Mouse (Mus musculus) ovary, postnatal 14 days (tissue): ENCODE data around the gene Sdhc.
"Not testable (repeated sequence)": the region's sequence is repeated elsewhere in the genome, so short reads cannot be mapped to it uniquely, and the experiment has no call there.

ENCODE experiments used
- DNase-seq: peaks from one replicate; pipeline ENCODE4 v3.0.0; 2022; ENCODE audit warnings: low spot score

Sdhc gene

GRCm38 (mm10) chr1:171168906-171169305 lies 18.5 kb upstream of the Sdhc start:
- no peak for DNase-seq

GRCm38 (mm10) chr1:171165629-171166345 lies 15.4 kb upstream of the Sdhc start:
- DNase-seq: no peak

- DNase-seq: no peak
Measured at GRCm38 (mm10) chr1:171164258-171164657, 13.9 kb upstream of the Sdhc start.

GRCm38 (mm10) chr1:171162526-171162925 lies 12.1 kb upstream of the Sdhc start:
- no peak for DNase-seq

- no peak for DNase-seq
Measured at GRCm38 (mm10) chr1:171159485-171159975, 9.1 kb upstream of the Sdhc start.

GRCm38 (mm10) chr1:171157965-171158364 lies 7.6 kb upstream of the Sdhc start:
- DNase-seq: no peak

- no peak for DNase-seq
Measured at GRCm38 (mm10) chr1:171156644-171157043, 6.2 kb upstream of the Sdhc start.

DNA sequence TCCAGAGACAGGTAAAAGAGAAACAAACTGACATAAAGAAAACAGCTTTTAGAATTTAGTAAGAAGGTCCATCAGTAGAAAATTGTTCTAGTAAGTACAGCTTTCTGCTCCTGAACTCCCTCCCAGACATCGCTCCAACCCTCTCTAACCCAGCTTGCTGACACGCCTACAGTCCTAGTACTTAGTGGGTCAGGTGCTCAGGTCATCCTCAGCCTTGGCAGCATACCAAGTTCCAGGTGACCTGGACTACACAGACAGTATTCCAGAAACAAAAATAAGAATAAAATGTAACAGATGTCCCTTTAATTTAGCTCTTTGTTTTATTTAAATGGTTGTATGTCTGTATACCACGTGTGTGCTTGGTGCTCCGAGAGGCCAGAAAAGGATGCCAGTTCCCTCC lies 1.6 kb upstream of the Sdhc start:
- no peak for DNase-seq

GRCm38 (mm10) chr1:171150838-171151391 lies 512 bp upstream of the Sdhc start:
- DNase-seq: no peak

DNA sequence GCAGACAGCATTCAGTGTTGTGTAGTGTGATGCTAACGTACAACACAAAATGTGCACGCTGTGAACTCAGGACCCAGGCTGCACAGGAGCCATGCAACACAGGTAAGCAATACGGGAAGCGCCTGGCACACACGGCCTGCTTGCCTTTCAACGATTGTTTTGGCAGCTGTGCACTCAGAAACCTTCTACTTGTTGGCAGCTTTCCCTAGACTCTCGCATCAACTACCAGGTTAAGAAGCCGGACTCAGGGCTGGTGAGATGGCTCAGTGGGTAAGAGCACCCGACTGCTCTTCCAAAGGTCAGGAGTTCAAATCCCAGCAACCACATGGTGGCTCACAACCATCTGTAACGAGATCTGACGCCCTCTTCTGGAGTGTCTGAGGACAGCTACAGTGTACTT lies 7.4 kb downstream of the Sdhc start:
- not testable (repeated sequence) for DNase-seq

DNA sequence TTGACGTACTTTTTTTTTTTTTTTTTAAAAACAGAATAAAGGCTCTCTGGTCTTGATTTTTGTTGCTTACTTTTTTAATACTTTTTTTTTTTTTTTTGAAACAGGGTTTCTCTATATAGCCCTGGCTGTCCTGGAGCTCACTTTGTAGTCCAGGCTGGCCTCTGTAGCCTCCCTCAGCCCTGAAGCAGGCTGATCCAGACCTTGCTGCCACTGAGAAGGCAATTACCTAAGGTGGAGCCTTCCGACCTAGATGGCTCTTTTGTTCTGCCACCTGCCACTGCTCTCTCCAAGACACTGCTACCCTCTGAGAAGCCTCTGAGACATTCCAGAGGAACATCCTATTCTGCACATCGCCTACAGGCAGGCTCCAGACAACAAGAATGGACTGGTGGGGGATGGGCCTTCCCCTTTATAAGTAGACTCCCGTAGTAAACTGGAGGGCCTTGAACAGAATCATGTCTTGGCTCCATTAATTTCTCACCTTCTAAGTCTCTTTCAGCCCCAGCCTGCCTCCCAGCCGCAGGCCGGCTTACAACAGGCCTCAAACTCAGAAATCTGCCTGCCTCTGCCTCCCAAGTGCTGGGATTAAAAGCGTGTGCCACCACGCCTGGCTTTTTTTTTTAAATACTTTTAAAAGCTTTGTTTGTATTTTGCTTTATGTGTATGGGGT lies 12.8 kb downstream of the Sdhc start:
- not testable (repeated sequence) for DNase-seq

DNA sequence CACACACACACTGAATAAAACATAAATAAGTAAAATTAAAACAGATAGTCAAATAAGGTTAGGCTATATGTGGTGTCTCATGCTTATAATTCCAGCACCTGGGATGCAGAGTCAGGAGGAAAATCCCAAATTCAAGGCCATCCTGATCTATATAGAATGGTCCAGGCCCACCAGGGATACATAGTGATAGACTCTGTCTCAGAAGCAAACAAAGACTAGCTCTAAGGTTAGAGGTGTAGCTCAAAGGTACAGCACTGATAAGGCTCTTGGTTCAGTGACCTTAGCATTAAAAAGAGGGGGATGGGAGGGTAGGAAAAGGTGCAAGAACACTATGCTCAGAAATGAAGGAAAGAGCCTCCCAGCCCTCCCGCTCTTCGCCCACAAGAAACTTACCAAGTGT lies 14.8 kb downstream of the Sdhc start:
- no peak for DNase-seq

DNA sequence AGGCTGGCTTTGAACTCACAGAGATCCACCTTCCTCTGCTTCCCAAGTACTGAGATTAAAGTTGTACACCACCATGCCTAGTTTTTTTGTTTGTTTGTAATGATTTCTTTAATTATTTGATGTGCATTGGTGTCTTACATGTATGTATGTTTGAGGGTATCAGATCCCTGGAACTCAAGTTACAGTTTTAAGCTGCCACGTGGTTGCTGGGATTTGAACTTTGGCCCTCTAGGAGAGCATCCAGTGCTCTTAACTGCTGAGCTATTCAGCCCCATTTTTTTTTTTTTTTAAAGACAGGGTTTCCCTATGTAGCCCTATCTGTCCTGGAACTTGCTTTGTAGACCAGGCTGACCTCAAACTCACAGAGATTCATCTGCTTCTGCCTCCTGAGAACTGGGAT lies 19.4 kb downstream of the Sdhc start:
- no peak for DNase-seq

DNA sequence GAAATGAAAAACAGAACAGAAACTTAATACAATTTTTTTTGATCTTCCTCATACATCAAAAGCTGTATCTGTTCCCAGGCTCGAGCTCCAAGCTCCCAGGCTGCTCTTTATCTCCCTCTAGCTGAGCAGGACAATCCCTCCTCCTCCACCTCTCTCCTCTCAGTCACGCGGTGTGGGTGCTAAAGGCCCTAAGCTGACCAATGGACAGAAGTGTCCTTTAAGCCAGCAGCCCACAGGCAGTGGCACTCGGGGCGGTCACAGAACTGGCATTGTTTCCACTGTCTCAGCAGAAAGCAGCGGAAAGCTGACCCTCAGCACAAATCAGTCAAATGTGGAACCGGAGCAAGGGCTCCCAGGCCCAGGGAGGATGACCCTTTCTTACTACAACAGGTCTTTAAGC lies 21.2 kb downstream of the Sdhc start:
- DNase-seq: no peak

GRCm38 (mm10) chr1:171124398-171124797 lies 26.0 kb downstream of the Sdhc start:
- no peak for DNase-seq

GRCm38 (mm10) chr1:171122932-171123331 lies 27.5 kb downstream of the Sdhc start:
- no peak for DNase-seq

GRCm38 (mm10) chr1:171121839-171122238 lies 28.6 kb downstream of the Sdhc start:
- DNase-seq: no peak

- DNase-seq: no peak
Measured at GRCm38 (mm10) chr1:171120893-171121292, 29.5 kb downstream of the Sdhc start.

DNA sequence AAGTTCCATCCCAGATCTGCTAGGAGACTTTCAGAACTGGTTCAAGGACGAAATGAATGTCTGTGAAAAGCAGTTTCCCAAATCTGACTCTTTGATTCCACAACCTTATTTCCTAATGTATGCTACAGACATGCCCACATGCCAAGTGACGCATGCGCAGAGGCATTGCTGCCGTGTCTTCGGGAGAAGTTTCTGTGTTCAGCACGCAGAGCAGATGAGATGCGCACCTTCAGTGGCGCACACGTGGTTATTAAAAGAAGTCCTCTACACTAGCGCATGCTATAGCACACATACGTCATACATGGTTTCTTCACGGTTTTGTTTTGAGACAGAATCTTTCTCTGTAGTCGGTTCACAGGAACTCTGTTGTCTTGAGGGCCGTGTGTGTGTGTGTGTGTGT lies 31.0 kb downstream of the Sdhc start:
- DNase-seq: no peak

DNA sequence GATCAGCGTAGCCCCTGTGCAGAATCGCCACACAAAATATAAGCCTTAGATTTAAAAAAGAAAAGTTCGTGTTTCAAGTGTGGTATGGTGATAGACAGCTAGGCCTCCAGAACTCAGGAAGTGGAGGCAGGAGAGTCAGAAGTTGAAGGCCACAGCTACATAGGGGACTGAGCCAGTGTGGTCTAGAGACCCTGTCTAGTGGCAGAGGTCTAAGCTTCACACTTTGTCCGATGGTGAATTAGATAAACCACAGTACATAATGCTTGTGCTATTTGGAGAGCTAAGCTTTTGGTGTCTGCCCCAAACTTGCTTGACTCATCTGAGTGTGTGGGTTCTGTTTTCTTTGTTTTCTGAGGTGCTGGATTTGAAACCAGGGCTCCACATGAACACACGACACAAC lies 31.4 kb downstream of the Sdhc start:
- no peak for DNase-seq

- DNase-seq: peak; percentile 63
Measured at GRCm38 (mm10) chr1:171118269-171118684, 32.1 kb downstream of the Sdhc start.

DNA sequence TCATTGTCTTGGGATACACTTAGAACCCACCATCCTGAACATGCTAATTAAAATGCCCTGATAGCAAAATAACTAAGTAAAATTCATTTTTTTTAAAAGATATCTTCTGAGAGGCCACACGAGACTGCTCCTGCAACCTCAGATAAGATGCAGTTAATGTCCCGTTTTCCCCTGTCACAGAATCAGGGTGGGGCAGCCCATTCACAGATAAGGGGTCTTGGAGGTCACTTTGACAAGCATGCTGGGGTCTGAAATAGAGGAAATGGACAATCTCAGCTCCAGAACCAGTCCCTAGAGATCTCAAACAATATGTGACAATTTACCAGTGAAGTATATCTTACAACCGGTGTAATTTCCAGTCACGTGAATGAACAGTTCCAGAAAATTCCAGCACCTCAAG lies 34.1 kb downstream of the Sdhc start:
- no peak for DNase-seq

DNA sequence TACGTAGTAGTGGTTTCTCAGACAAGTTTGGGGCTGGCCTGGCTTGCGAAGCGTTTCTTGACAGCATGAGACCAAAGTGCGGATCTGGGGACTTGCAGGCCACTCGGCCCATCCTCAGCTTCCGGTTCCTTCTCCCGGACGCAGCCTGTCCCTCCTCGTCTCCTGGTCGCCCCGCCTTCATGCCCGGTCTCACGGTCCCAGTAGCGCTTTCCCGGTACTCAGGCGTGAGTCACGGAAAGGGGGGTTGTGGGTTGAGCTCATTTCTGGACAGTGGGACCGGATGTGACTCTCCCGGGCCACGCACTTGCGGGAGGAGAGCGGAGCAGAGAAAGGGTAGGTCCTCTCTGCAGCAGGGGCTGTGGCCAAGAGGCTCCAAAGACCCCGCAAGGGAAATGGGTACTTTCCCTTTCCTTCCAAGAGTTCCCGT lies 36.5 kb downstream of the Sdhc start, which contains the start of gene Cfap126:
Gene Cfap126 (plus strand): TSS at position 46 of the 427 bp plus-strand sequence.
- peak; percentile 54 for DNase-seq
